Mouse (Mus musculus) gastrocnemius, adult 18-20 months (tissue): Measurements from ENCODE around the gene Tpt1. TPM values are rescaled to one million over a fixed set of nuclear protein-coding genes. Genes with fewer than 3 reads are reported as not detected.

Experiments
- DNase-seq: peaks from one replicate; pipeline ENCODE4 v3.0.0; 2021; ENCODE audit warnings: low spot score
- total RNA-seq, 2 experiments: library from RNA; stranded (reverse); gene quantifications; 2 replicates each; pipeline ENCODE4 v1.2.3; 2021

The Tpt1 gene
- total RNA-seq, 2 experiments from 2014 or later = 3,564 to 3,853 TPM

DNA sequence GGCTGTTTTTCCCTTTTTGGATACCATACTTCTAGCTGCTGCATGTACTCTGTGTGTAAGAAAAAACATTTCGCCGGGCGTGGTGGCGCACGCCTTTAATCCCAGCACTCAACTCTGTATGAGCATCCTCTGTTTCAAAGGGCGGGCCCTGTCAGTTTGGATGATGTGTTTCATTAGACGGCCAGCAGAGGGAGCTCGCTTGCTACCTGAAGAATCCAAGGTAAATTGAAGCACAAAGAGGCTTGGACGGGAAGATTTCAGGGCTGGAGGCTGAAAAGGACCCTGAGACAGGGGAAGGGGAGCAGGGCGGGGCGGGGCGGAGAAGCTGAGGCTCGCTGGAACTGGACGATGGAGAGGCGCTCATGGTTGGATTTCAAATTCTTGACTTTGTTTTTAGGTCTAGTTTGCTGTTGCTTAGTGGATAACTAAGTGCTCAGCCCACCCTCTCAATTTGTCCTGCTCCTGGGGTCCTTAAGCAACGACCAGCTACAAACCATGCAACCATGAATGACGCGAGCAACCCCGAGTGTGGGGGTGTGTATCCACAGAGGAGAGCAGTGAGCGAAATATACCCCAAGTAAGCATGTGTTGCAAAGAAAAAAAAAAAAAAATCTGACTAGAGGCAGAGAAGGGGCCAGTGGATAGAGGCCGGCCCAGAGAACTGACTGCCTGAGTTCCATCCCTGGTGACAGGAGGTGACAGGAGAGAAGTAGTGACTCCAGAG is 31.6 kb downstream of the Tpt1 start:
- DNase-seq = peak; percentile 74

DNA sequence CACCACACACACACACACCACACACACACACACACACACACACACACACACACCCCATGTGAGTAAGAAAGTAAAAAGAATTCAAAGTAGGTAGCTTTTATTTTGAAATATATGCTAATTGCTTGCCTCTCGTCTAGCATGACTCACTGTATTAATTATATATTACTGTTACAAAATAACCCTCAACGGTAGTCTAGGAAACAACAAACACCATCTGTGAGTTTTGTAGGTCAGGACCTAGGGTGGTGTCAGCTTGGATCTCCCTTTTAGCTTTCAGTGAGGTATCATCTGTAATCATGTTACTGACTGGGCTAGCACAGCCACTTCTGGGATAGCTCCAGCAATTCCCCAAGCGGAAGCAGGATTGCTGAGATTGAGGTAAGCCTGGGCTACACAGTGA is 32.4 kb downstream of the Tpt1 start:
- no peak for DNase-seq

DNA sequence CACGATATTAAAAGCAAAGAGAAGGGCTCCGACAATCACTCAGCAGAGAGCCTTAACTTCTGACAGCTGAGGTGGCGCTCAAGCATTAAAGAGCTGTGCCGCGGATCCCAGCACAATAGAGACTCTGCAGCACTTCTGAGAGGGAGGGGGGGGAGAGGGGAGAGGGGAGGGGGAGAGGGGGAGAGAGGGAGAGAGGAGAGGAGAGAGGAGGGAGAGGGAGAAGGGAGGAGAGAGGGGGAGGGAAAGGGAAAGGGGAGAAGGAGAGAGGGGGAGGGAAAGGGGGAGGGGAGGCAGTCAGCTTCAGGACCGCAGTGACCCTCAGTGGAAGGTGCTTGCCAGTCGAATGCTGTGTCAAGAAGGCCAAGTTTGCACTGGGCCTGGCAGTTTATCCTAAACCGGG is 34.1 kb downstream of the Tpt1 start:
- no peak for DNase-seq

DNA sequence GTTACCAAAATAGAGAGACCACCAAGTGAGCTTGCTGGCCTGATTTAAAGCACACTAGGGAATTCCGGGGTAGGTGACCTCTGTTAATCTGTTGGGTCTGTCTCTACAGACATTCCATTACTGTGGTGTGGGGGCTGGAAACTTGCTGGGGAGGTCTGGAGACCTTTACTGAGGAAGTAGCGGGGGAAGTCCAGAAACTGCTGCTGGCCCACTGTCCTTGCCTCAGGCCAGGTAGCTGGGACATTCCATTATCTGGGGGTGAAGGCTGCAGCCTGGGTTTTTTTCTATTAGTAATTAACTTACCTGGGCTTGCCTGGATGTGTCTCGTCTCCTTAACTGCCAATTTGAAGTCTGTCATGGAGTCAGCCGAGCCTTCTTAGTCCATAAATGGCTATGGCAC is 37.0 kb downstream of the Tpt1 start:
- DNase-seq = no peak

DNA sequence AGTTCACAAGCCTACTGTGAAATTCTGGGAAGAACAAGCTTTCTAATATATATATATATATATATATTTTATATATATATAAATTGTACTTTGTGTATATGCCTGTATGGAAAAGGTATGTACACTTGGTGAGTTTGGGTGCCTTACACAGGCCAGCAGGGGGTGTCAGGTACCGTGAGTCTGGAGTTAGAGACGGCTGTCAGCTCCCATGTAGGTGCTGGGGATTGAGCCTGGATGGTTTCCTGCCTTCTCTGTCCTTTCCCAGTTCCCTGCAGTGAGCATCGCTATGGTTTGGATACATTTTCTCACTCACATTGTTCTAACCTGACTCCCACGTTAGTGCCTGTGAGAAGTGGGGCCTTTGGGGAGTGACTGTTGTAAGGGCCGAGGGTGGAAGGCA is 38.4 kb downstream of the Tpt1 start:
- DNase-seq = no peak

DNA sequence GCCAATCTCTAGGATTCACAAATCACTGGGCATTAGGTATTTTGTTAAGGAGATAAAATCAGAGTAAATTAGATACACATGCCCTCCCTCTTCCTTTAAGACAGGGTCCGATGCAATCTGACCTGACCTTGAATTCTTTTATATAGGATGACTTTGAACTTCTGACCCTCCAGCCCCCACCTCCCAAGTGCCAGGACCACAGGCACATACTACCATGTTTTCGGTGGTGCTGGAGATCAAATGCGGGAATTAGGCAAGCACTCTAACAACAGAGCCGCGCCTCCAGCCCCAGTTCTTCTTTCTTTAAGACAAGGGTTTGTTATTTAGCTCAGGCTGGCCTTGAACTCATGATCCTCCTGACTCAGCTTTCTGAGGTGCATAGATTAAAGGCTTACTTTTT is 39.0 kb downstream of the Tpt1 start:
- no peak for DNase-seq

DNA sequence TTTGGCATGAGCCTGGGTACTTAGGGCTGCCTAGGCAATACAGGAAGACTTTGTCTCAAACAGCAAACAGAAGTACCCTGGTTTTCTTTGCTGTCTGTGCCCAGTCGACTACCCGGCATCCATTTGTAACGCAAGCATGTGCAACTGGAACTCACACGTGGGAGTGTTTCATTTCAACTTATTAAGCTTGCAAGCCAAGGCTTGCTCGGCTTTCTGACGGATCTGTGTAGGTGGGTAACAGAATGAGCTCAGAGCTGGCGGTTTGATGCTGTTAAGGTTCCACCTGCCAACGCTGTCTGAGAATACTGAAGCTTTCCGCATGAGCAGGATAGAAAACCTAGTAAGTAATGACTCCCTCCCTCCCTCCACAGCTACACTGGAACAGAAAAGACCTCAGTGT is 47.2 kb downstream of the Tpt1 start:
- DNase-seq = no peak

Other genes with a start within 250 kb of the Tpt1 start
- gene Erich6b, start 202.8 kb upstream of the Tpt1 start, total RNA-seq = not detected
- 1 to 10 TPM; 7.3 to 8.1 TPM for gene Cog3, start 90.6 kb upstream of the Tpt1 start, total RNA-seq
- 1 to 10 TPM; 6.6 to 9.2 TPM for gene Slc25a30, start 58.1 kb upstream of the Tpt1 start, total RNA-seq
- not detected for gene Kctd4, start 109.9 kb downstream of the Tpt1 start, total RNA-seq
- 10 to 100 TPM; 11.9 to 13.1 TPM for gene Gtf2f2, start 165.8 kb downstream of the Tpt1 start, total RNA-seq